Mouse (Mus musculus) lung, adult 2 months (tissue): ENCODE measurements around the gene Mad1l1.

Source experiments
- CTCF ChIP-seq: fragments of 200-500 bp; IDR thresholded peaks from 2 replicates; pipeline ENCODE4 v1.5.1; 2011; ENCODE audit warnings: mild to moderate bottlenecking, low read length, control low read depth; ENCODE audit not compliant: insufficient read depth
- POLR2A ChIP-seq: fragments of 200-500 bp; IDR thresholded peaks from 2 replicates; pipeline ENCODE4 v1.6.1; 2011; ENCODE audit warnings: low read depth, mild to moderate bottlenecking, control low read depth, low read length, borderline replicate concordance; ENCODE audit errors: extremely low read depth

GRCm38 (mm10) chr5:140298291-140298690, 23.1 kb downstream of the Mad1l1 start:
- TF ChIP-seq CTCF (no peak), POLR2A (no peak)
